Mouse (Mus musculus) C2C12 (cell line): Measurements from ENCODE around the gene Nexn. TPM values are rescaled to one million over a fixed set of nuclear protein-coding genes. Genes with fewer than 3 reads are reported as not detected.

Source experiments
- H3K27me3 ChIP-seq: one replicate; pipeline ENCODE4 v1.6.1; 2011; ENCODE audit not compliant: control insufficient read depth, insufficient read depth, insufficient read length
- H3K36me3 ChIP-seq: one replicate; pipeline ENCODE4 v1.6.1; 2011; ENCODE audit not compliant: control insufficient read depth, insufficient read depth
- H3K4me3 ChIP-seq: one replicate; pipeline ENCODE4 v1.5.1; 2011; ENCODE audit warnings: mild to moderate bottlenecking, control low read depth; ENCODE audit not compliant: poor library complexity, insufficient read depth, severe bottlenecking
- H3K79me2 ChIP-seq: one replicate; pipeline ENCODE4 v1.6.1; 2011; ENCODE audit not compliant: control insufficient read depth, insufficient read depth
- H3K79me3 ChIP-seq: one replicate; pipeline ENCODE4 v1.6.1; 2011; ENCODE audit warnings: low read depth, control low read depth
- H3ac ChIP-seq: one replicate; pipeline ENCODE3; 2011; ENCODE audit warnings: low read depth; ENCODE audit not compliant: control insufficient read depth, insufficient read length
- CEBPB ChIP-seq: IDR thresholded peaks from one replicate; pipeline ENCODE4 v1.6.1; 2011; ENCODE audit warnings: low read depth, mild to moderate bottlenecking, control low read depth, moderate library complexity
- CTCF ChIP-seq: IDR thresholded peaks from one replicate; pipeline ENCODE4 v1.5.1; 2011; ENCODE audit not compliant: control insufficient read depth, insufficient read depth, insufficient read length
- FOSL1 ChIP-seq: IDR thresholded peaks from one replicate; pipeline ENCODE4 v1.8.0; 2011; ENCODE audit warnings: mild to moderate bottlenecking, low read length; ENCODE audit not compliant: poor library complexity, insufficient read depth, severe bottlenecking
- MAX ChIP-seq: IDR thresholded peaks from one replicate; pipeline ENCODE4 v1.6.1; 2011; ENCODE audit warnings: mild to moderate bottlenecking, control low read depth
- MYOD1 ChIP-seq: IDR thresholded peaks from one replicate; pipeline ENCODE4 v1.6.1; 2011; ENCODE audit warnings: low read depth; ENCODE audit not compliant: control insufficient read depth, insufficient read length
- MYOG ChIP-seq: IDR thresholded peaks from one replicate; pipeline ENCODE4 v1.6.1; 2011; ENCODE audit not compliant: control insufficient read depth, insufficient read length; ENCODE audit errors: extremely low read depth
- USF1 ChIP-seq: IDR thresholded peaks from one replicate; pipeline ENCODE4 v1.6.1; 2011; ENCODE audit warnings: low read depth, mild to moderate bottlenecking, control low read depth, moderate library complexity
- polyA plus RNA-seq: library from polyadenylated mRNA; unstranded; fragments of >200 nt; fragmentation: generic; extraction: Trizol; gene quantifications from one replicate; pipeline ENCODE4 v1.2.1, GENCODE M21; 2012; ENCODE audit warnings: missing spikeins

Gene Nexn
- polyA plus RNA-seq, 1 experiment = 13.5 TPM

GRCm38 (mm10) chr3:152231333-152232100, 34.6 kb downstream of the Nexn start:
- H3K4me3 ChIP-seq = no peak overlapping the region
- no peak overlapping the region for H3ac ChIP-seq
- H3K36me3 ChIP-seq = peaks cover 100% of the 10 kb centered on the region
- H3K79me2 ChIP-seq = peaks cover 54% of the 10 kb centered on the region
- peaks cover 45% of the 10 kb centered on the region for H3K79me3 ChIP-seq
- TF ChIP-seq MAX = no peak
- TF ChIP-seq CEBPB = no peak
- TF ChIP-seq FOSL1 = no peak
- TF ChIP-seq MYOG = no peak
- TF ChIP-seq USF1 = no peak
- TF ChIP-seq CTCF = no peak
- no peak for TF ChIP-seq MYOD1
- no peaks in the 10 kb centered on the region for H3K27me3 ChIP-seq

GRCm38 (mm10) chr3:152229271-152229670, 36.9 kb downstream of the Nexn start:
- no peak overlapping the region for H3ac ChIP-seq
- peaks cover 100% of the 10 kb centered on the region for H3K36me3 ChIP-seq
- H3K27me3 ChIP-seq = no peaks in the 10 kb centered on the region
- no peak for TF ChIP-seq CEBPB
- no peak for TF ChIP-seq USF1
- no peak for TF ChIP-seq MYOD1
- TF ChIP-seq MAX = no peak
- no peak for TF ChIP-seq MYOG
- no peak for TF ChIP-seq FOSL1
- no peak for TF ChIP-seq CTCF
- no peak overlapping the region for H3K4me3 ChIP-seq
- peaks cover 75% of the 10 kb centered on the region for H3K79me2 ChIP-seq
- H3K79me3 ChIP-seq = peaks cover 52% of the 10 kb centered on the region

- H3K36me3 ChIP-seq = peaks cover 100% of the 10 kb centered on the region
Measured at GRCm38 (mm10) chr3:152228843-152229242, 37.3 kb downstream of the Nexn start.

GRCm38 (mm10) chr3:152225906-152226305, 40.2 kb downstream of the Nexn start:
- Histone ChIP-seq H3K79me2 (peaks cover 91% of the 10 kb centered on the region), H3K4me3 (no peak overlapping the region), H3K79me3 (peaks cover 49% of the 10 kb centered on the region), H3K27me3 (no peaks in the 10 kb centered on the region), H3K36me3 (peaks cover 100% of the 10 kb centered on the region), H3ac (no peak overlapping the region)
- TF ChIP-seq MYOG (no peak), FOSL1 (no peak), USF1 (no peak), CEBPB (no peak), MYOD1 (no peak), MAX (no peak), CTCF (no peak)

More at GRCm38 (mm10) chr3:152228843-152229242, 37.3 kb downstream of the Nexn start:
- no peak for TF ChIP-seq MYOD1
- TF ChIP-seq MYOG = no peak
- Histone ChIP-seq H3K27me3 (no peaks in the 10 kb centered on the region), H3K79me2 (peaks cover 75% of the 10 kb centered on the region), H3ac (no peak overlapping the region), H3K4me3 (no peak overlapping the region), H3K79me3 (peaks cover 53% of the 10 kb centered on the region)

- Histone ChIP-seq H3K36me3 (peaks cover 100% of the 10 kb centered on the region), H3K79me2 (peaks cover 94% of the 10 kb centered on the region), H3K79me3 (peaks cover 52% of the 10 kb centered on the region), H3ac (no peak overlapping the region), H3K27me3 (no peaks in the 10 kb centered on the region), H3K4me3 (no peak overlapping the region)
- TF ChIP-seq CTCF = no peak
- TF ChIP-seq CEBPB = no peak
- no peak for TF ChIP-seq MYOG
Measured at GRCm38 (mm10) chr3:152224918-152225317, 41.2 kb downstream of the Nexn start.

GRCm38 (mm10) chr3:152213416-152213815, 52.7 kb downstream of the Nexn start:
- Histone ChIP-seq H3K79me2 (peaks cover 97% of the 10 kb centered on the region), H3K79me3 (peaks cover 86% of the 10 kb centered on the region), H3ac (no peak overlapping the region), H3K4me3 (no peak overlapping the region), H3K27me3 (no peaks in the 10 kb centered on the region), H3K36me3 (peaks cover 70% of the 10 kb centered on the region)
- no peak for TF ChIP-seq USF1
